Mouse (Mus musculus): ENCODE measurements around the gene Plk3. TPM values are rescaled to one million over a fixed set of nuclear protein-coding genes. Genes with fewer than 3 reads are reported as not detected.

The Plk3 gene
- polyA plus RNA-seq, 1 experiment from 2014 or later = 2.0 TPM

DNA sequence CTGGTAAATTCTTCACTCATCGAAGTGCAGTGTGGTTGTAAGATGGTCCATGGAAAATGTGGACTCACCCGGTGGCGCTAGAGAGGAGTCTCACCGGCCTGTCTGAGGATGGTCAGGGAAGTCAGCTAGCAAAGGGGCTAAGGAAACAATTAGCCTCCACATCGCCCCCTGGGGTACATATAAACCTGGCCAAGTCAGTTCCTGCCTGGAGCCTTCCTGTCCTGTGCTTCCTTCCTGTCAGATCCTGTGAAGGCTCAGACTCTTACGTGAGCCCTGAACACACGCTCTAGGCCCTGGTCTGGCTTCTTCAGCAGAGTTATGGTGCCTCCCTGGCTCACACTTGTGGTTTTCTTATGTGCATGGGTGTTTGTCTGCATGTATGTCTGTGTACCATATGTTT lies 32.5 kb downstream of the Plk3 start:
- Histone ChIP-seq H3K9me3 (ENCODE audit: control insufficient read depth, low read length) (no peaks in the 10 kb centered on the region), H3K4me2 (ENCODE audit: low read length) (no peak overlapping the region), H3K27ac (replicated peaks in 1 of 2; ENCODE audit: control insufficient read depth in 1 of 2, insufficient read depth in 1 of 2, low read depth in 2 of 2, low read length in 2 of 2) (peak overlapping the region; percentile 7 to 22; a peak in 1 of 4 replicates), H3K27me3 (ENCODE audit: control insufficient read depth, insufficient read depth, low read length) (no peaks in the 10 kb centered on the region), H3K36me3 (ENCODE audit: control insufficient read depth, insufficient read depth, low read length) (no peaks in the 10 kb centered on the region), H3K4me1 (ENCODE audit: control insufficient read depth in 2 of 2, insufficient read depth in 2 of 2, low read length in 2 of 2) (peaks cover 4 to 10% of the 10 kb centered on the region in 2 experiments; a peak in 3 of 4 replicates), H3K9ac (ENCODE audit: low read length) (no peak overlapping the region), H3K4me3 (ENCODE audit: control insufficient read depth in 1 of 2, insufficient read depth in 1 of 2, low read depth in 1 of 2, low read length in 2 of 2) (no peak overlapping the region)
- ATAC-seq (ENCODE audit: insufficient number of reproducible peaks, insufficient read depth, low FRiP score, low read depth) = 0 out of 2 replicates have a peak, but pooled peaks have one; percentile 29
- 40% methylated on average over 7 of the region's 7 CpGs for WGBS

- H3K4me1 ChIP-seq (ENCODE audit: control insufficient read depth in 2 of 2, insufficient read depth in 2 of 2, low read length in 2 of 2) = peaks cover 4 to 15% of the 10 kb centered on the region in 2 experiments; a peak in 3 of 4 replicates
- 71% methylated on average over 4 of the region's 4 CpGs for WGBS
- H3K27ac ChIP-seq (replicated peaks in 1 of 2; ENCODE audit: control insufficient read depth in 1 of 2, insufficient read depth in 1 of 2, low read depth in 2 of 2, low read length in 2 of 2) = no peak overlapping the region
- no peaks in the 10 kb centered on the region for H3K9me3 ChIP-seq (ENCODE audit: control insufficient read depth, low read length)
- H3K4me3 ChIP-seq (ENCODE audit: control insufficient read depth in 1 of 2, insufficient read depth in 1 of 2, low read depth in 1 of 2, low read length in 2 of 2) = no peak overlapping the region
- no peaks in the 10 kb centered on the region for H3K36me3 ChIP-seq (ENCODE audit: control insufficient read depth, insufficient read depth, low read length)
- ATAC-seq (ENCODE audit: insufficient number of reproducible peaks, insufficient read depth, low FRiP score, low read depth) = no peak
- H3K9ac ChIP-seq (ENCODE audit: low read length) = no peak overlapping the region
- H3K4me2 ChIP-seq (ENCODE audit: low read length) = no peak overlapping the region
- no peaks in the 10 kb centered on the region for H3K27me3 ChIP-seq (ENCODE audit: control insufficient read depth, insufficient read depth, low read length)
Observed at GRCm38 (mm10) chr4:117100036-117100435, 33.7 kb downstream of the Plk3 start.

- no peak overlapping the region for H3K4me2 ChIP-seq (ENCODE audit: low read length)
- peaks cover 4 to 15% of the 10 kb centered on the region in 2 experiments; a peak in 3 of 4 replicates for H3K4me1 ChIP-seq (ENCODE audit: control insufficient read depth in 2 of 2, insufficient read depth in 2 of 2, low read length in 2 of 2)
- no peaks in the 10 kb centered on the region for H3K36me3 ChIP-seq (ENCODE audit: control insufficient read depth, insufficient read depth, low read length)
- H3K4me3 ChIP-seq (ENCODE audit: control insufficient read depth in 1 of 2, insufficient read depth in 1 of 2, low read depth in 1 of 2, low read length in 2 of 2) = no peak overlapping the region
- no peaks in the 10 kb centered on the region for H3K9me3 ChIP-seq (ENCODE audit: control insufficient read depth, low read length)
- ATAC-seq (ENCODE audit: insufficient number of reproducible peaks, insufficient read depth, low FRiP score, low read depth) = no peak
- no peaks in the 10 kb centered on the region for H3K27me3 ChIP-seq (ENCODE audit: control insufficient read depth, insufficient read depth, low read length)
- H3K9ac ChIP-seq (ENCODE audit: low read length) = no peak overlapping the region
- H3K27ac ChIP-seq (replicated peaks in 1 of 2; ENCODE audit: control insufficient read depth in 1 of 2, insufficient read depth in 1 of 2, low read depth in 2 of 2, low read length in 2 of 2) = no peak overlapping the region
- WGBS = 61% methylated on average over 2 of the region's 2 CpGs
Observed at GRCm38 (mm10) chr4:117098764-117099036, 35.1 kb downstream of the Plk3 start.

- Histone ChIP-seq H3K36me3 (ENCODE audit: control insufficient read depth, insufficient read depth, low read length) (no peaks in the 10 kb centered on the region), H3K27ac (replicated peaks in 1 of 2; ENCODE audit: control insufficient read depth in 1 of 2, insufficient read depth in 1 of 2, low read depth in 2 of 2, low read length in 2 of 2) (0 out of 4 replicates have a peak overlapping the region, but pooled peaks of 1 of the 2 experiments have one; percentile 14), H3K9me3 (ENCODE audit: control insufficient read depth, low read length) (no peaks in the 10 kb centered on the region), H3K4me1 (ENCODE audit: control insufficient read depth in 2 of 2, insufficient read depth in 2 of 2, low read length in 2 of 2) (peaks cover 4 to 15% of the 10 kb centered on the region in 2 experiments; a peak in 3 of 4 replicates), H3K9ac (ENCODE audit: low read length) (no peak overlapping the region), H3K4me3 (ENCODE audit: control insufficient read depth in 1 of 2, insufficient read depth in 1 of 2, low read depth in 1 of 2, low read length in 2 of 2) (no peak overlapping the region), H3K27me3 (ENCODE audit: control insufficient read depth, insufficient read depth, low read length) (no peaks in the 10 kb centered on the region), H3K4me2 (ENCODE audit: low read length) (0 out of 2 replicates have a peak overlapping the region, but pooled peaks have one; percentile 86)
- no peak for ATAC-seq (ENCODE audit: insufficient number of reproducible peaks, insufficient read depth, low FRiP score, low read depth)
- WGBS = 71% methylated on average over 8 of the region's 8 CpGs
Observed at GRCm38 (mm10) chr4:117097969-117098763, 35.6 kb downstream of the Plk3 start.

GRCm38 (mm10) chr4:117096666-117097065 lies 37.1 kb downstream of the Plk3 start:
- Histone ChIP-seq H3K4me2 (ENCODE audit: low read length) (peak overlapping the region; percentile 86), H3K4me1 (ENCODE audit: control insufficient read depth in 2 of 2, insufficient read depth in 2 of 2, low read length in 2 of 2) (peaks cover 4 to 15% of the 10 kb centered on the region in 2 experiments; a peak in 3 of 4 replicates), H3K27ac (replicated peaks in 1 of 2; ENCODE audit: control insufficient read depth in 1 of 2, insufficient read depth in 1 of 2, low read depth in 2 of 2, low read length in 2 of 2) (peak overlapping the region; percentile 73 to 75), H3K27me3 (ENCODE audit: control insufficient read depth, insufficient read depth, low read length) (no peaks in the 10 kb centered on the region), H3K36me3 (ENCODE audit: control insufficient read depth, insufficient read depth, low read length) (no peaks in the 10 kb centered on the region), H3K9ac (ENCODE audit: low read length) (peak overlapping the region; percentile 39; the same call in 1 of the 2 replicates), H3K4me3 (ENCODE audit: control insufficient read depth in 1 of 2, insufficient read depth in 1 of 2, low read depth in 1 of 2, low read length in 2 of 2) (peak overlapping the region; percentile 48 to 58), H3K9me3 (ENCODE audit: control insufficient read depth, low read length) (no peaks in the 10 kb centered on the region)
- 14% methylated on average over 5 of the region's 5 CpGs for WGBS
- no peak for ATAC-seq (ENCODE audit: insufficient number of reproducible peaks, insufficient read depth, low FRiP score, low read depth)

GRCm38 (mm10) chr4:117095551-117096452 lies 38.0 kb downstream of the Plk3 start, which contains the start of gene Ptch2:
Ptch2 (plus strand) TSS chr4:117096075.
- ATAC-seq (ENCODE audit: insufficient number of reproducible peaks, insufficient read depth, low FRiP score, low read depth) = peak; percentile 26; the same call in 1 of the 2 replicates
- peaks cover 4 to 12% of the 10 kb centered on the region in 2 experiments; a peak in 3 of 4 replicates for H3K4me1 ChIP-seq (ENCODE audit: control insufficient read depth in 2 of 2, insufficient read depth in 2 of 2, low read length in 2 of 2)
- H3K27me3 ChIP-seq (ENCODE audit: control insufficient read depth, insufficient read depth, low read length) = no peaks in the 10 kb centered on the region
- 2% methylated on average over 42 of the region's 50 CpGs for WGBS
- peak within 1 kb of the TSS; percentile 48 to 58 for H3K4me3 ChIP-seq (ENCODE audit: control insufficient read depth in 1 of 2, insufficient read depth in 1 of 2, low read depth in 1 of 2, low read length in 2 of 2)
- no peaks in the 10 kb centered on the region for H3K9me3 ChIP-seq (ENCODE audit: control insufficient read depth, low read length)
- peak within 1 kb of the TSS; percentile 73 to 75 for H3K27ac ChIP-seq (replicated peaks in 1 of 2; ENCODE audit: control insufficient read depth in 1 of 2, insufficient read depth in 1 of 2, low read depth in 2 of 2, low read length in 2 of 2)
- H3K9ac ChIP-seq (ENCODE audit: low read length) = peak within 1 kb of the TSS; percentile 39
- H3K4me2 ChIP-seq (ENCODE audit: low read length) = peak within 1 kb of the TSS; percentile 86
- H3K36me3 ChIP-seq (ENCODE audit: control insufficient read depth, insufficient read depth, low read length) = no peaks in the 10 kb centered on the region

GRCm38 (mm10) chr4:117094626-117095361 lies 39.0 kb downstream of the Plk3 start:
- no peak overlapping the region for H3K4me3 ChIP-seq (ENCODE audit: control insufficient read depth in 1 of 2, insufficient read depth in 1 of 2, low read depth in 1 of 2, low read length in 2 of 2)
- H3K4me2 ChIP-seq (ENCODE audit: low read length) = no peak overlapping the region

More at GRCm38 (mm10) chr4:117094626-117095361, 39.0 kb downstream of the Plk3 start:
- WGBS = 76% methylated on average over 3 of the region's 3 CpGs
- no peaks in the 10 kb centered on the region for H3K9me3 ChIP-seq (ENCODE audit: control insufficient read depth, low read length)
- no peak for ATAC-seq (ENCODE audit: insufficient number of reproducible peaks, insufficient read depth, low FRiP score, low read depth)
- no peaks in the 10 kb centered on the region for H3K36me3 ChIP-seq (ENCODE audit: control insufficient read depth, insufficient read depth, low read length)
- no peak overlapping the region for H3K27ac ChIP-seq (replicated peaks in 1 of 2; ENCODE audit: control insufficient read depth in 1 of 2, insufficient read depth in 1 of 2, low read depth in 2 of 2, low read length in 2 of 2)
- no peaks in the 10 kb centered on the region for H3K27me3 ChIP-seq (ENCODE audit: control insufficient read depth, insufficient read depth, low read length)
- no peak overlapping the region for H3K9ac ChIP-seq (ENCODE audit: low read length)
- H3K4me1 ChIP-seq (ENCODE audit: control insufficient read depth in 2 of 2, insufficient read depth in 2 of 2, low read length in 2 of 2) = peaks cover 4 to 12% of the 10 kb centered on the region in 2 experiments; a peak in 3 of 4 replicates

All from heart, embryonic 14.5 days (tissue).